Mouse (Mus musculus): Measurements from ENCODE around the gene Cd2.

The Cd2 gene

DNA sequence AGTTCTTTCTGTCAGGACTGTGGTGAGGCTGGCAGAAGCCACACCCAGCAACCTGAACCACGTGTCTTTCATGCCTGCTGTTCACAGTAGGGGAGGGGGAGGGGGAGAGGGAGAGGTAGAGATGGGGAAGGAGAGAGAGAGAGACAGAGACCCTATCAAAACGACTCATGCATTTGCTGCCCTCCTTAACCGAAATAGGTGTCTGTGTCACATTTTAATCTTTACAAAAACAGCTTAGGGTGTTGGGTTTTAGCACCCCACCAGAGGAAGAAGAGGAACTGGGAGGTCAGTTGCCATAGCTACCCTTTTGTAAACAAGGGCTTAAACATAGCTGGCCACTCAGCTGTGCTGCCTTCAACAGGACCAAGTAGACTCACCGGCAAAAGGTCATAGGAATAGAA is at the start of gene Cd2:
Gene Cd2 (minus strand): TSS at position 29 of the 401 bp plus-strand sequence.
- no peak for DNase-seq (ENCODE audit: low spot score)

DNA sequence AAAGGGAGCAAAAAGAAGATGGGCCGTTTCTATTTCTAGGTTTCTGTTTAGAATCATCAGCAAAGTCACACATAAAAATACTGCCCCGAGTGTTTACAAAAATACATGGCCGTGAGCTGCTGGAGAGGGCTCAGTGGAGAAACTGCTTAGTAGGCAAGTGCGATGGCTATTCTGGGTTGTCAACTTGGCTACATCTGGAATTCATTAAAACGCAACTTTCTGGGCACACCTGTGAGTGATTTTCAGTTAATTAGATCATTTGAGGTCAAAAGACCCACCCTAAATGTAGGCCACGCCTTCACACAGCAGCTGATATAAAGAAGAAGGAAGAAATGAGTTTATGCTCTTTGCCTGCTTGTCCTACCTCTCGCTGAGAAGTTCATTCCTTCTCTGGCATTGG is 40.9 kb upstream of the Cd2 start:
- DNase-seq (ENCODE audit: low spot score): no peak

DNA sequence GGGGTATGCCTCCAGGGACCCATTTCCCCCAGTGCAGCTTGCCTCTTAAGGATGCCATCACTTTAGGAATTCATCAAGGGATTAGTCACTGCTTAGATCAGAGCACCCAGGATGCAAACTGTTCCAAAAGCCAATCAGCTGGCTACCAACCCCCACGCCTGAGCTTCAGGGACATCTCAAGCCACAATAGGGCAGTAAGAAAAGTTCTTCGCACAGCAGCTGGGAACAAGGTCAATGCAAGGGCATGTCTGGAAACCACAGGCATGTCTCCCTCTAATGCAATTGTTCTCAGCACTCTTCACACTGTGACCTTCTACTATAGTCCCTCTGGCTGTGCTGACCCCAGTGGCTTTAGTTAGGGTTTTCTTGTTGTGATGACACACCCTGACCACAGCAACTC is 39.5 kb upstream of the Cd2 start:
- DNase-seq (ENCODE audit: low spot score): no peak

DNA sequence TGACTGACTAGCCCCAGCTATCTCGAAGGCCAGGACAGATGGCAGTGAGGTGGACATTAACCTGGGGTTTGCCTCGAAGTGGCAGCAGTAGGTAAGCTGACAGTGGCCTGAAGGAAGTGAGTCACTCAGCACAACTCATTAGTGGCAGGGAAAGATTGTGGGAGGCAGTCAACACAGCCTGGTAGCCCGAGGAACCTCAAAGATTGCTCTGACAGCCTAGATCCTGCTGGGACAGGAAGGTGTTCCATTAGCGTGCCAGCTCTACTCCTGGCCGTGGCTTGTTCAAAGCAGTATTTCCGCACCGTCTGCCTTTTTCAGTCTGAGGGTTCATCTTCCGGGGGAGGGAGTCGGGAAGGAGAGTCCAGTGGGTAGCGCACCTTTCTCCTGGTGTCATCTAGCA is 34.7 kb upstream of the Cd2 start:
- DNase-seq (ENCODE audit: low spot score): no peak

DNA sequence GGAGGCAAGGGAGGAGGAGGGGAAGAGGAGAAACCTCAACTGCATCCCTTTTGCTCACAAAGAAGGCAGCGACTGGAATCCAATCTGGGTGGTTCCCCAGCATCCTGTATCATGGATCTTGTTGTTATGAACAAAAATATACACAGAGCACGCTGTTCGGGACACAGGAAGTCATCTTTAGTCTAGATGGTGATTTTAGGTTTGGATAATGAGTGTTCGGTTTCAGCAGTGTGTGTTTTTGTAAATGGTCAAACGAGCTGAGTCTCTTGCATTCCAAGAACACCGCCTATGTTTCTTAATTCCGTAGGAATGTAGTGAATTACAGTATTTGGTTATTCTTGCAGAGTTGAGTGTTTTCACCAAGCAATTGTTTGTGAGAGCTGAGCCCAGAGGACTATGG is 33.1 kb upstream of the Cd2 start:
- DNase-seq (ENCODE audit: low spot score): no peak

DNA sequence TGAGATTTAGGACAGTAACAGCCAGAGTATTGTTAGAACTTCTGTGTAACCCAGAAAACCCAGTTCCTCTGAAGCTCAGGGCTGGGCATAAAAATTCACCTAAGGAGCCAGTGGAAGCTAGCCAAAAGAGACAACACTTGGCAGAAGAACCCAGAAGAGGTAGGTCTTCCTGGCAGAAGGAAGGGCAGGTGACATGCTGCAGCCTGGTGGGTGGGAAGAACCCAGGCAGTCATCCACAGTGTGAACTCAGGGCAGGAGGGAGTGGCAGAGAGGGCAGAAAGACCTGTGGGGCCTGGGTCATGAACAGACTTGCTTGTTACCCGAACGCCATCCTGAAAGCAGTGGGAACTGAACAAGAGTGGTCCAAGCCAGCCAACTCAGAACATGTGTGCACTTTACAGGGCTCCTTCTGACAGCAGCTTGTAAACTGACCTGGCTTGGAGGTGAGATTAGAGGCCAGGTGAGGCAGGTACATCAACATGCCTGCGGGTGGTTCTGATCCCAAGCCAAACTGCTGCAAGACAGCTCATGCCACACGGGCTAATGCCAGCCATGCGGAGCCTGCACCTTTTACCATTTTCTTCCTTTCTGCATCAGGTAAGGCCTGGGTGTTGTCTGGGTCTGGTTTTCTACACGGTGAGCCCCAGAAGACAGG is 30.9 kb upstream of the Cd2 start:
- DNase-seq (ENCODE audit: low spot score): no peak

DNA sequence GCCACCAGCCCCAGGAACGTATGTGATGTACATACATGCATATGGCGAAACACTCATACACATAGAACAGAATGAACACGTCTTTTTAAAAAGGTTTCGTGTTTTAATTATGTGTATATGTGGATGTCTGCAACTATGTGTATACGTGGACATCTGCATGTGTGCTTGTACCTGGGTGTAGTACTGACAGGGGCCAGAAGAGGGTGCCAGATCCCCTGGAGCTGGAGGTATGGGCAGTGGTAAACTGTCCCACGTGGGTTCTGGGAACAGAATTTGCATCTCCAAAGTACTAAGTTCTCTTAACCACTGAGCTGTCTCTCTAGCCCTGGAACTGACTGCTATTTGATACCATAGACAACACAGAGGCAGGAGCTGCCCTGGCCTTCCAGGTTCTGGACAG is 30.4 kb upstream of the Cd2 start:
- no peak for DNase-seq (ENCODE audit: low spot score)

DNA sequence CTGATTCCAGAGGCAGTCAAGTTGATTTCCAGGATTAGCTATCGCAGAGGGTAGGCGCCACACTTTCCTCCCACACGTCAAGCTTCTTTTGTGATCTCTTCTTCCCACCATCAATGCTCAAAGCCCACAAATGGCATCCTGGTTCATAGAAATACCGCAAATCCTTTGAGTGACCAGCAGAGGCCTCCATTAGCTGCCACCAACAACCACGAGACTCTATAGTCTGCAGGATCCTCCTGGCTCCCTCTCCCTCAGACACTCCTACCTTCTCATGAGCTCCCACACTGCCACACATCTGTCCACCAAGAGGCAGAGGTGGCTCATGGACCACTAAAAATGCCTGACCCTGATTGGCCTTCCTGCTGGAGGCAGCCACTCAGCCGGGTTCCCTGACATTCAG is 27.2 kb upstream of the Cd2 start:
- no peak for DNase-seq (ENCODE audit: low spot score)

DNA sequence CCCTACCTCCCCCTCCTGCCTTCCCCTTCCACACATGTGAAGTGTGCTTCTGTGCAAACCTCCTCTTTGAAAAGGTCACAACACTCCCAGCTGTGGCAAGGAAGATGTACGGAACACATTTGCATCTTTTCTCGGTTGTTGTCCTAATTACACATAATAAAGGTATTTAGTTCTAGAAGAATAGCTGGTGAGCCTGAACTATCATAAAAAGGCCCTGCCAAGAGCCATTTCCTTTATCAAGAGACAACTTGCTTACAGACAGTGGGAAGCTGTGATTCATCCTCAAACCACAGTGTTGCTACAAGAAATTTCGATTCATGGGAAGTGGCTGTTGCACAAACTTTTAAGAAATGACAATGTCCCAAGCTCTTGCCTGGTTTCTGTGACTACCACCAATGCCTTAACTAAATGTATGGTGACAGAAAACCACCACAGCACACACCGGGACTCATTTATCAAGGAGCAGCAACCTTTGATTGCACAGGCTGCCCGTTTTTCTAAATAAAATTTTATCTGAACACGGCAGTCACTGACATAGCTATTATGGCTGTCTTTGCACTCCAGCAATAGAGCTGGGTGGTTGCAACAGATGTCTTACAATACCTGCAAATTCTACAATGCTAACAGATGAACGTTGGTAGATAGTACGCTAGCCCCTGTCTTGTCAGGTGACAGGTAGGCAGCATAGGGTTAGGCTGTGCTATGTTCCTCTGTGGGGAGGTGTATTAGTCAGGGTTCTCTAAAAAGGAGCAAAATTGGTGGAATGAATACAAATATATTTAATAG is 25.7 kb upstream of the Cd2 start:
- DNase-seq (ENCODE audit: low spot score): no peak

DNA sequence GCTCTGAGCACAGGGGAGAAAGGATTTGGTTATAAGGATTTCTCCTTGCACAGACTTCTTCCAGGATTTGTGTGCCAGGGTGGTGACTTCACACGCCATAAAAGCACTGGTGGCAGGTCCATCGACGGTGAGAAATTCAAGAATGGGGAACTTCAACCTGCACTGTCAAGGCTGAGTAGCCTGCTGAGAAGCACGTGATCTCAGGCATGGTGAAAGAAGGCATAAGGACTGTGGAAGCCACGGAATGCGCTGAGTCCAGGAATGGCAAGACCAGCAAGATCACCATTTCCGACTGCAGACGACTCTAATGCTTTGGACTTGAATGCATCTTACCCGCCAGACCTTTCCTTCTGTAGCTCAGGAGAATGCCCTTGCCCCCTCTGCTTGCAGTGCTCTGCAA is 23.2 kb upstream of the Cd2 start:
- DNase-seq (ENCODE audit: low spot score): no peak

DNA sequence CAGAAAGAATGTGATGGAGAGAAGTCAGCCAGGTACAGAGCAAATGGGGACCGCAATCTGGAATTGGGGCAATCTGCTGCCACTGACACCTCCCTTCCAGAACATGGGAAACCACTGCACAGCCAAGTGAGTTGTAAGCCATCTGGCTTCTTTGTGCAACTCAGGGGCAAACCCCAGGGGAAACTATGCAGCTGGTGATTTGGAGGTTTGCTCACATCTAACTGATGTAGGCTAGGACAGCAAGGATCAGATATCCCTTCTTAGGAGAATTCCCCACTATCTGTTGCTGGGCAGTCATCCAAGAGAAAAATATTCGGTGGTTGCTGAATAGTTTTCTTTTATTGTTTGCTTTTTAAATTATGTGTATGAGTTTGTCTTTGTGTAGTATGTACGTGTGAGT is 21.9 kb upstream of the Cd2 start:
- peak; percentile 16 for DNase-seq (ENCODE audit: low spot score)

DNA sequence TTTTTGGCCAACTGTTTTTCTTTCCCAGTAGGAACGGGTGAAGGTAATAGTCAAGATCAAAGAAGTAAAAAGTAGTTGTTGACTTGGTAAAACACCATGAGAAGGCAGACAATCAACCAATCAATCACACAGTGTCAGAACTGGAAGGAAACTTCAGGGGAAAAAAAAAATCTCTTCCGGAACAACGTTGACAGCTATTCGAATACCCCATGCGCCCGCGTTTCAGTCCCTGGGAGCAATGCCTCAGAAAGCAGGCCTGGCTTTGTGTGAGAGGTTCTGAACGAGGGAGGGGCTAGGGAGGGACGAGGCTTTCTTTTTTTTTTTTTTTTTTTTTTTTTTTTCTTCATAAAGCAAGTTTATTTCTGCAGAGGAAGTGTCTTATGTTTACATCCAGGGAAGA is 18.4 kb upstream of the Cd2 start:
- DNase-seq (ENCODE audit: low spot score): no peak

DNA sequence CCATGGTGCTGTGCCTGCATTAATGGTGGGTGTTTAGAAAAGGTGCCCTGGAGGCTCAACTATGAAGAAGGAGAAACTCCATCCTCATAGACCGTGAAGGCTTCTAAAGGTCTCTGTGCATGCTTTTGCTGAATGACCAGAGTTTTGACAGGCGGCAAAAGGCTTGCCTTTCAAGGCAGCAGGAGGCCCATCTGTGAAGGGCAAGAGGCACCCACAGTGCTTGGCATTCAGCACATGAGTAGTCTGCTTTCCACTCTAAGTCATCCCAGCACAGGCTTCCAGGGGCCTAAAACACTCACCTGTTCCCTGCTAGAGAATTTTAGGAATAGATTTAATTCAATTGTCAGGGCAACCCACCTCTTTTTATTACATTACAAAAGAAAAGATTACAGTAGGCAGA is 17.3 kb upstream of the Cd2 start:
- DNase-seq (ENCODE audit: low spot score): no peak

DNA sequence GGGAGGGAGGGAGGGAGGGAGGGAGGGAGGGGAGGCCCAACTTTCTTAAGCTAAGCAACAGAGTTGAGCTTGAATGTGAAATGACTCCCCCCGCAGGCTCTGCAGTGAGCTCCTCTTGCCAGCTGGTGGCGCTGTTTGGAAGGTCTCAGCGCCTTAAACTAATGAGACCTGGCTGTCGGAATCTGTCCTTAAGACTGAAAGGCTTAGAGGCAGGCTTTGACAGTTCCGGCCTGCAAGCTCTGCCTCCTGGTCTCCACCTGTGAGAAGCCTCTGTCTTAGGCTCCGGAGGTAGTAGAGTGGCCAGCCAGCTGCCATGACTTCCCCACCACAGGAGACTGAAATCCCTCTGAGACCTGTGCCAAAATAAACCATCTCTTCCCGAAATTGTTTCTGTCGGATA is 16.4 kb upstream of the Cd2 start:
- peak; percentile 80 for DNase-seq (ENCODE audit: low spot score)

DNA sequence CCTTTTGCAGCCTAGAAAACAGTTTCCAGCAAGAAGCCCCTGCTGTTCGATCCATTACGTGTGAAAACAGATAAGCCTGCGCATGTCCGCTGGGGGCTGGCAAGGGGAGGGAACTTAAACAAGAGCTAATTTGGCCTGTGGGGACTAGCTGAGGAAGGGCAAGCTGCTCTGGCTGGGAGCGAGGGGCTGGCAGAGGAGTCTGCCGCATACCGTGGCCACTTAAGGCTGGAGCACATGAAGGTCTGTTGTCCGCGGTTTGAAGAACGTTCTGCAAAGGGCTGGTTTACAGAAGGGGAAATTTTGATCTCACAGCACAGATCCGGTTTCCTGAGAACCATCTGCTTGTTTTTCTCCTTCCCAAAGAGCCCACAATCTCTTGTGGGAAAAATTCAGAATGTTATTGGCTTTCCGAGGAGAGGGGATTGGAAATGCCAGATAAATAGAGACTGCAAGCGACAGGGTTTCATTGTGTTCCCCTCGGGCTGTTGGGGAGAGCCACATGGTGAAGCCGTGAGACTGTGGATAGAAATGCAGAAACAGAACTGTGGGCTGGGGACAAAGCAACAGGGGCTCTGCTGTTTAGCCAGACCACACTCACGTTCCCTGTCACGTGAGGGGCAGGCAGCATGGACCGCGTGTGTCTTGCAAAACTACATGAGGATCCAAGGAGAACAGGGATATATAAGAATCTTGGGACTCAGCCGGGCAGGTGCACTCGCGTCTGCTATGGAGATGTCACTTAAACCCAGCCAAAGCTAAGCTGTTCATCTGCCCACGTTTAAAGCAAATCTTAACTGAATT is 12.7 kb upstream of the Cd2 start:
- peak; percentile 65 for DNase-seq (ENCODE audit: low spot score)

DNA sequence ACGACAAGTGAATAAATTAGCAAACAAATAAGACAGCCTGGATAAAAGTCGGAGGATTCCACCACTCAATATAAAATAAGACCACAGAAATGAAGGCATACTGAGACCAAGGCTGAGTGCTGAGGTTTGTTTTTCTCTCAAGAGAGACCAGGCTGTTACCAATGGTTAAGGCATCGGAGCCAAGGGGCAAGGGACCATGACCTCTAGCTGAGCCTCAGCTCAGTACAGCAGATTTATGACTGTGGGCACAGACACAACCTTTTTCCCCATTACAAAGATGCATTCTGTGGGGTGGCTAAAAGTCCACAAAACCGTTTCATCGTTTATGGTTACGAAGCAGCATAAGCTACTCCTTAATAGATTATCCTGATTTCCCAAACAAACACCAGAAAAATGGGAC is 11.9 kb upstream of the Cd2 start:
- DNase-seq (ENCODE audit: low spot score): no peak

DNA sequence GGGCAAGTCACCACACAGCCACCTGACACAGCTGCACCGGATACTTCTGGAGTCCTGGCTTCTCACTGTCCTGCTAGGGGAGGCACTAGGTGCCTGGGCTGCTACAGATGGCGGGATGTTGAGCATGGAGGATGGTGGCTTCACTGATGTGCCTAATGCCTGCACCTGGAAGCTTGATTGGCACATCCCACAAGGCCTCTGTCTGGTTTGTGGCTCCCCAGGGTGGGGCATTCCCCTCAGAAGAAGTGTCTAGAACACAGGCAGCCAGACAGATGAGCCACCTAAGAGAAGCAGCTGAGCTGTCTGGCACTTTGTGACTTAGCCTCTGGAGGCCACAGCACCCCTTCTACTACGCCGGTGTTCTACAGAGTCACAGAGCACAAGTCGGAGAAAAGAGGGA is 9.5 kb upstream of the Cd2 start:
- no peak for DNase-seq (ENCODE audit: low spot score)

DNA sequence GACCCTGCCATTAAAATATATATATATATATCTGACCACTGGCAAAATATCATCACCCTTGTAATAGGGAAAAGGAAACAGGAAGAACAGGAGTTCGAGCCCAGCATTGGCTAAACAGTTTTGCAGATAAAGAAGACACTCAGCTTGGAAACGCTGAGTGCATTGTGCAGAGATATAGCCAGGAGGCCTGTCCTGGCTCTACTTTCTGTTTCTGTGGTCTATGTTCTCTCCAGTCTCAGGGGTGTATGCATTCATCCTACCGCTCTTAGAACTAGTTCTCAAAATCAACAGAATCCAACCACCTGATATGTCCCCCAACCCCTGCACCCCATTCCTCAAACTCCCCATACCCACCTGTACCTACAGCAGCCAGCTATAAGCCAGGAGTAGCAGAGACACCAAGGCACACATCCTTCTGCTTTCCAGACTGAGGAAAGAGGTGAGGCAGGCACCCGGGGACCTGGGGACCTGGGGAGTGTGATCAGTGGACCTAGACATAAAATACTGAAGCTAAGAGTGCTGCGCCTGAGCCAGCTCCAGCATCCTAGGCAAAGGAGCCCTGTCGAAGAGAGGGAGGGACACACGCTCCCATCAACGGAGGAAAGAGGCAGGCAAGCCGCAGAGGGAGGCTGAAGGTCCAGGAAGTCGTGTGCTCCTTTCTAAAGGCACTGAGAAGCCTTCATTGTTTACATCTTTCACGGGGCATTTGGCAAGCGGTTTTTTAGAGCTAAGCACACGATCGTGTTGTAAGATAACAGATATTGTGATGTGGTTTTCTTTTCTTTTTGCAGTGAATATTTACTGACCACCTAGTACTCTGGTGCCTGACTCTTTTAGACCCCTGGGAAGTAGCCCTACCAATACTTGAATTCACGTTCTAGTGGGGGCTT is 8.4 kb upstream of the Cd2 start:
- no peak for DNase-seq (ENCODE audit: low spot score)

DNA sequence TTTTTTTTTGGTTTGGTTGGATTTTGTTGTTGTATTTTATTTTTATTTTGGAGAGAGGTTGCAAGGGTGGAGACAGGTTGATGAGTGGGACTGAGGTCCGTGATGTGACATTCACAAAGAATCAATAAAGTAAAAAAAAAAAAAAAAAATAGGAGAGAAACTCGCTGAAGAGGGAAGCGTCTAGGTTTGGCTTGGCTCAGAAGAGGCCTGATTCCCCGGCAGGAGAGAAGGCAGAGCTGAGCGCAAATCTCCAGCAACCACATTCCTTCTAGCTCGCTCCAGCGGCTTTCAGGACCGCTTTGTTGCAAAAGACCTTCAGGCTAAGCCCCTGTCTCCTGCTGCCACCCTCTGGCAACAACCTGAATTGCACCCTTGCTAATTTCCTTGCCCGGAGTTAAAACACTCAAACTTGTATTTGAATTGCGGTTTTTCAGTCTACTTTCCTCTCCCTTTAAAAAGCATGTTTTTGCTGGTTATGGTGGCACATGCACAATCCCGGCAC is 7.7 kb upstream of the Cd2 start:
- DNase-seq (ENCODE audit: low spot score): peak; percentile 93

DNA sequence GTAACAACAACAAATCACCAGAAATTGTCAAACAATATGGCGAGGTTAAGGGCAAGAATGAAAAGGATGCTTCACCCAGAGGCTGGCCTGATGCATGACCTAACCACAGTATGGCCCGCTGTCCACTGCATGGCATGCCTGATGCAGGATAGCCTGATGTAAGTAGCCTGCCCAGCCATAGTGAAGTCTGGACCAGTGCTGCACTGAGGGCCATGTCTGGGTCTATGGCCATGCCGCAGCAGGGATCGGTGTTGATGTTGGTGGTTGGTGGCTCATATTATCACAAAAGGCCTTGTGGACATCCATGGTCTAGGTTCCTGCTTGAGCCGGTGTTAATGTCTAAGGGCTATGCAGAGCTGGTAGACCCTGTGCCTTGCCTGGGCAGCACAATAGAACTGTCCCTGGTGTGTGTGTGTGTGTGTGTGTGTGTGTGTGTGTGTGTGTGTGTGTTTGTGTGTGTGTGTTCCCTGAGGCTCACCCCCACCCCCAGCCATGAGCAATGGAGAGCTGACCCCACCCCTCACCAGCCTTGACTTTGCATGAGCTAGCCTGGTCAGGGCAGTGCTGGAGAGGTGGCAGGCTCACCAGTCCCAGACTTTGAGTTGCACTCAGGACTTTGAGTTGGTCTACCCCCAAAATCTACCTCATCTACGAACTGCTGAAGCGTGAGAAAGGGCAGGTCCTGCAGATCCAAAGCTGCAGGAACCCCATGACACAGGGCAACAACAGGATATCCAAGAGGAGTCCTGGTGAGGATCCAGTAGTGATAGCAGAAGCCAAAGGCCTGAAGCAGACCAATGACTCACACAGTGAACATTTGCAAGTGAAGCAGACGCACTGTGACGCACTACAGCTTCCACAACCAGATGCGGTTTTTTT is 7.0 kb upstream of the Cd2 start:
- no peak for DNase-seq (ENCODE audit: low spot score)

DNA sequence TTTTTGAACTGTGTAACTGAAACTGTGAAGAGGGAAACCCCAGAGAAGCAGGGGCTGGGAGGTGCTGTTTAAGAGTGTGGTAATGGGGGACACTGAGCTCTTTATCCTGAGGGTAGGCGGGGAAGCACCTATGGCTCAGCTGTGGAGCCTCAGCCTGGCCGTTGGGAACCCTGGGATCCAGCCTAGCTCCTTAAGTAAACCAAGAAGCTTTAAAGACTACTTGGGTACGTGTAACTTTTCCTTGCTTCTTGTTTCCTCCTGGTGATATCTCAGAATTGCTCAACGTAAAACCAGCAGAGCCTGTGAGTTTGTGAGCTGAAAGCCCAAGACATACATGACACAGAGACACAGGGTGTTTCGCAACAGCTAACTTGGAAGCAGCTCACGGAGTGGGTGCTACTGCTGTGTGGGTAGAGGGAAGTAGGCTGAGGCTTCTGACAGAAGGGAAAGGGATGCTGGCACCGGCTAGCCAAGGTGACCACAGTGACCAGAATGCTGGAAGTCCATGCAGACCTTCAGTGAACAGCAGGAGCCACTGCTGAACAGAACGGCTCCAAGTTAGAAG is 5.9 kb upstream of the Cd2 start:
- DNase-seq (ENCODE audit: low spot score): no peak
